Mouse (Mus musculus) spleen, adult 2 months (tissue): ENCODE measurements around the gene Oog2. TPM values are rescaled to one million over a fixed set of nuclear protein-coding genes. Genes with fewer than 3 reads are reported as not detected.
"Not testable (repeated sequence)": the region's sequence is repeated elsewhere in the genome, so short reads cannot be mapped to it uniquely, and the experiment has no call there.

ENCODE experiments used
- DNase-seq, 2 experiments: peaks; one replicate each; pipeline versions ENCODE4 v3.0.0 to v3.0.0-alpha.2; 2012 to 2021; ENCODE audit warnings: low spot score in 2 of 2, low read depth in 1 of 2
- H3K27ac ChIP-seq: fragments of 200-500 bp; 2 replicates; pipeline ENCODE4 v1.5.1; 2012; ENCODE audit warnings: low read length, inconsistent platforms; ENCODE audit not compliant: insufficient read depth
- H3K27me3 ChIP-seq: fragments of 200-500 bp; 2 replicates; pipeline ENCODE4 v1.6.1; 2012; ENCODE audit warnings: mild to moderate bottlenecking, moderate library complexity, low read length, inconsistent platforms; ENCODE audit not compliant: control insufficient read depth, insufficient read depth
- H3K36me3 ChIP-seq: fragments of 200-500 bp; 2 replicates; pipeline ENCODE4 v1.6.1; 2012; ENCODE audit warnings: mild to moderate bottlenecking, low read length, inconsistent platforms; ENCODE audit not compliant: control insufficient read depth, insufficient read depth
- H3K4me1 ChIP-seq: fragments of 200-500 bp; 2 replicates; pipeline ENCODE4 v1.6.1; 2011; ENCODE audit warnings: inconsistent platforms; ENCODE audit not compliant: control insufficient read depth, insufficient read depth, insufficient read length
- H3K4me3 ChIP-seq: fragments of 200-500 bp; 2 replicates; pipeline ENCODE4 v1.5.1; 2011; ENCODE audit warnings: mild to moderate bottlenecking, inconsistent platforms; ENCODE audit not compliant: insufficient read depth, insufficient read length; ENCODE audit errors: extremely low read depth
- CTCF ChIP-seq: fragments of 200-500 bp; IDR thresholded peaks from 2 replicates; pipeline ENCODE4 v1.5.1; 2011; ENCODE audit warnings: mild to moderate bottlenecking, inconsistent platforms; ENCODE audit not compliant: insufficient read depth, insufficient read length, insufficient replicate concordance; ENCODE audit errors: extremely low read depth
- POLR2A ChIP-seq: fragments of 200-500 bp; IDR thresholded peaks from 2 replicates; pipeline ENCODE4 v1.6.1; 2011; ENCODE audit warnings: low read depth, low read length, inconsistent platforms
- WGBS: fragments of 180-500 bp; shearing (Covaris S2); methylation state at CpG from one replicate; pipeline ENCODE4 v1.1.7; 2018; 5-methylcytosine and 5-hydroxymethylcytosine counted together
- polyA plus RNA-seq: library from polyadenylated mRNA; depleted of rRNA; stranded (reverse); fragments of >200 nt; gene quantifications from 2 replicates; pipeline ENCODE4 v1.2.3, GENCODE M21; 2012; rRNA removed

Gene Oog2
- polyA plus RNA-seq: not detected in 2 replicates

DNA sequence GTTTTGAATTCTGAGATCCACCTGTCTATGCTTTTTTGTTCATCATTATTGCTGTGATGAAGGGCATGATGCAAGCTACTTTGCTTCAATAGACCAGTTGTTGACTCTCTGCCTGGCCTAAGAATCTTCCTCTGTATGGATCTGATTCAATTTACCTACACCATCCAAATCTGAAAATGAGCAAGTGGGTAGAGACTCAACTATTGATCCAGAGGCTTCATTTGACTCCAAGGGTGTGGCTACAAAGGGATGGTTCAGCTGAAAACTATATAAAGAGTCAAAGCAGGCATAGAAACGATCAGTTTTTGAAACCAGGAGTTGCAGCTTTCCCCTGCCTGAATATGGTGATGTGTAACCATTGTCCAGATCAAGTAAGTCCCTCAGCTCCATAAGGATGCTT lies at the start of gene Oog2:
Oog2 (plus strand) TSS at position 301 of the 400 bp plus-strand sequence.
- no peak for DNase-seq
- no peak within 1 kb of the TSS for H3K27ac ChIP-seq
- no peaks in the 10 kb centered on the region for H3K4me1 ChIP-seq
- WGBS: 34% methylated on average over 1 of the region's 1 CpGs
- no peaks in the 10 kb centered on the region for H3K36me3 ChIP-seq
- no peak within 1 kb of the TSS for H3K4me3 ChIP-seq
- no peaks in the 10 kb centered on the region for H3K27me3 ChIP-seq
- TF ChIP-seq CTCF (no peak), POLR2A (no peak)

DNA sequence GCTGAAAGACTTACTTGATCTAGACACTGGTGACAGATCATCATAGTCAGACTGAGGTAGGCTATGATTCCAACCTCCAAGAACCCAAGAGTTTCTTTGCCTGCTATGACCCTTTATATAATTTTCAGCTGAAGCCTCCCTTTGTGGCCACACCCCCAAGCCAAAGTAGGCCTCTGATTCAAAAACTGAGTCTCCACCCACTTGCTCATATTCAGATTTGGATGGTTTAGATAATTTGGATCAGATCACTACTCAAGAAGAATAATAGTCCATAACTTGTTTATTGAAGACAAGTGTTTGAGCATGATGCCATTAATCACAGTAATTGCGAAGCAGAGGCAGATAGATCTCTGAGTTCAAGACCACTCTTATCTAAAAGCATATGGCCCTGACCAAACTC lies 28.0 kb upstream of the Oog2 start, which contains the start of gene Oog3:
Oog3 (minus strand) TSS at position 101 of the 400 bp plus-strand sequence.
- DNase-seq: no peak
- TF ChIP-seq POLR2A (no peak), CTCF (no peak)
- no peaks in the 10 kb centered on the region for H3K4me1 ChIP-seq

GRCm38 (mm10) chr4:144213218-144213617 lies 22.7 kb downstream of the Oog2 start, which contains the start of gene C87977:
Gene C87977, minus strand, starts transcription at chr4:144213318.
- H3K27ac ChIP-seq, H3K4me1 ChIP-seq, DNase-seq, H3K36me3 ChIP-seq, H3K27me3 ChIP-seq, H3K4me3 ChIP-seq: not testable (repeated sequence)
- 85% methylated on average over 1 of the region's 1 CpGs for WGBS

More for the DNA sequence above, 28.0 kb upstream of the Oog2 start, which contains the start of gene Oog3:
- H3K4me3 ChIP-seq: no peak within 1 kb of the TSS; the same call in 1 of the 2 replicates
- 90% methylated on average over 1 of the region's 1 CpGs for WGBS
- H3K27ac ChIP-seq: no peak within 1 kb of the TSS
- no peaks in the 10 kb centered on the region for H3K36me3 ChIP-seq
- no peaks in the 10 kb centered on the region for H3K27me3 ChIP-seq

Other genes starting within 250 kb of the Oog2 start
- gene Pramef25, start 239.7 kb upstream of the Oog2 start, polyA plus RNA-seq: not detected in 2 replicates
- gene Gm13101, start 223.8 kb upstream of the Oog2 start, polyA plus RNA-seq: not detected in 2 replicates
- not detected in 2 replicates for gene Pramef17, start 196.3 kb upstream of the Oog2 start, polyA plus RNA-seq
- gene Pramel4, start 131.6 kb upstream of the Oog2 start, polyA plus RNA-seq: not detected in 2 replicates
- gene Gm13102, start 84.2 kb upstream of the Oog2 start, polyA plus RNA-seq: not detected in 2 replicates
- gene Oog3, start 28.1 kb upstream of the Oog2 start, polyA plus RNA-seq: not detected in 2 replicates
- not detected in 2 replicates for gene C87977, start 22.6 kb downstream of the Oog2 start, polyA plus RNA-seq
- gene Pramel5, start 89.8 kb downstream of the Oog2 start, polyA plus RNA-seq: not detected in 2 replicates
- not detected in 2 replicates for gene Gm13128, start 139.5 kb downstream of the Oog2 start, polyA plus RNA-seq
- gene Gm13119, start 167.2 kb downstream of the Oog2 start, polyA plus RNA-seq: not detected in 2 replicates
- not detected in 2 replicates for gene Pramef20, start 187.2 kb downstream of the Oog2 start, polyA plus RNA-seq
- not detected in 2 replicates for gene Pramef12, start 217.7 kb downstream of the Oog2 start, polyA plus RNA-seq
- gene 1700012P22Rik, start 248.1 kb downstream of the Oog2 start, polyA plus RNA-seq: not detected in 2 replicates